Comparison of ENCODE assay signal across 7 mouse cellular contexts in the genomic region with DNA sequence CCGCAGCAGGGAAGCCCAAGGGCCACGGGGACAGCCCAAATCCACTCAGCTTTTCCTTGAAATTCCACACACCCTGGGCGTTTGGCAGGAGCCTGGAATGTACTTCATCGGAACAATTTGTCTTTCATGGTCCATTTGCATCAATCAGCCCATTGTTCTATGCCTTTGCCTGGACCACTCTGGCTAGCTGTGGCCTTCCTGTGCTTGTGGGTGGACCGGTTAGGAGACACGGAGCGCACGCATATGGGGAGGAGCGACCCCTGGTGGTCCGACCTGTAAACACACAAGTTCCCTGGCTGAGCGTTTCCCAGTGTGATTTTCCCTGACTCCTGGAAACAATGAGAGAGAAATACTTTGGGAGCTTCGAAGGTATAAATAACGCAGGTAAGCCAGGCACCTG. TPM values are rescaled to one million over a fixed set of nuclear protein-coding genes. Genes with fewer than 3 reads are reported as not detected.
DNase-seq lines count a peak whose midpoint lies in the region; ATAC-seq lines count a peak whose summit lies in the region.

No protein-coding gene starts in this region.

- no peak overlapping the region for H3K27ac ChIP-seq in hindbrain, embryonic 16.5 days (ENCODE audit: low read depth, low read length)

- peak; percentile 60; the same call in 1 of the 2 replicates for ATAC-seq in hindbrain, embryonic 16.5 days
- peak; percentile 94 for ATAC-seq in megakaryocyte, adult 5-6 weeks (ENCODE audit: poor library complexity, severe bottlenecking)

- DNase-seq in R1 (ENCODE audit: low read depth, low spot score) = peak; percentile 68
- peak; percentile 87 to 90 for DNase-seq in cerebellum, postnatal 10 days
- DNase-seq in frontal cortex, postnatal 14 days (ENCODE audit: low spot score in 2 of 2) = peak; percentile 36 to 65
- peak; percentile 58 for DNase-seq in left cerebral cortex, adult 11 months (ENCODE audit: low spot score)
- DNase-seq in right cerebral cortex, postnatal 4 days = peak; percentile 74

- no peaks in the 10 kb centered on the region for H3K9me3 ChIP-seq in hindbrain, embryonic 16.5 days (ENCODE audit: control insufficient read depth, low read length)

- H3K4me3 ChIP-seq in hindbrain, embryonic 16.5 days (ENCODE audit: low read length) = no peak overlapping the region

- H3K4me1 ChIP-seq in hindbrain, embryonic 16.5 days (ENCODE audit: control insufficient read depth, insufficient read depth, low read depth, low read length) = peaks cover 6% of the 10 kb centered on the region; the same call in 1 of the 2 replicates

- WGBS in hindbrain, embryonic 16.5 days = 7% methylated on average over 13 of the region's 13 CpGs

- no peaks in the 10 kb centered on the region for H3K27me3 ChIP-seq in hindbrain, embryonic 16.5 days (replicated peaks; ENCODE audit: control insufficient read depth, insufficient read depth, low read length)

- no peaks in the 10 kb centered on the region for H3K36me3 ChIP-seq in hindbrain, embryonic 16.5 days (ENCODE audit: control insufficient read depth, insufficient read depth, low read length)

- no peak overlapping the region for H3K4me2 ChIP-seq in hindbrain, embryonic 16.5 days (ENCODE audit: low read length)

- peak overlapping the region; percentile 23; the same call in 1 of the 2 replicates for H3K9ac ChIP-seq in hindbrain, embryonic 16.5 days (ENCODE audit: low read depth, low read length)

RNA-seq across cellular contexts. Expression of a gene that starts 2.0 kb away (rescaled TPM):
- 1.1 and 19.6 TPM in 2 replicates for polyA plus RNA-seq in hindbrain, embryonic 16.5 days (2015; fragmentation: Nextera tagmentation; extraction: Ambion mirVana)
- total RNA-seq in megakaryocyte, adult 5-6 weeks (2015) = 0.36 and 0.45 TPM in 2 replicates
- not detected in 2 replicates for total RNA-seq in megakaryocyte, adult 5-6 weeks (2017)

RNA-seq across cellular contexts. Expression of a gene that starts 15.3 kb away (rescaled TPM):
- polyA plus RNA-seq in hindbrain, embryonic 16.5 days (2015; fragmentation: Nextera tagmentation; extraction: Ambion mirVana) = 43.1 and 49.5 TPM in 2 replicates
- 0.75 TPM in 1 of 2 replicates, not detected in the other for total RNA-seq in megakaryocyte, adult 5-6 weeks (2015)
- total RNA-seq in megakaryocyte, adult 5-6 weeks (2017) = 0.22 and 1.2 TPM in 2 replicates

RNA-seq across cellular contexts. Expression of a gene that starts 37.2 kb away (rescaled TPM):
- polyA plus RNA-seq in hindbrain, embryonic 16.5 days (2015; fragmentation: Nextera tagmentation; extraction: Ambion mirVana) = 0.47 and 0.93 TPM in 2 replicates
- not detected in 2 replicates for total RNA-seq in megakaryocyte, adult 5-6 weeks (2015)
- total RNA-seq in megakaryocyte, adult 5-6 weeks (2017) = not detected in 2 replicates

RNA-seq across cellular contexts. Expression of a gene that starts 54.9 kb away (rescaled TPM):
- 1.5 and 8.3 TPM in 2 replicates for polyA plus RNA-seq in hindbrain, embryonic 16.5 days (2015; fragmentation: Nextera tagmentation; extraction: Ambion mirVana)
- not detected in 2 replicates for total RNA-seq in megakaryocyte, adult 5-6 weeks (2015)
- not detected in 2 replicates for total RNA-seq in megakaryocyte, adult 5-6 weeks (2017)
